Mouse (Mus musculus) kidney, adult 9 months (tissue): ENCODE results near the gene Polr2g.

Source experiments
- DNase-seq: peaks from one replicate; pipeline ENCODE4 v3.0.0; 2022

Polr2g gene

GRCm38 (mm10) chr19:8817001-8817400 is 18.6 kb upstream of the Polr2g start:
- no peak for DNase-seq

- DNase-seq = peak; percentile 74
These were observed 17.4 kb upstream of the Polr2g start for GRCm38 (mm10) chr19:8815812-8816211.

- no peak for DNase-seq
These were observed 8.4 kb upstream of the Polr2g start for GRCm38 (mm10) chr19:8806810-8807209.

- no peak for DNase-seq
These were observed 5.7 kb upstream of the Polr2g start for GRCm38 (mm10) chr19:8803879-8804660.

GRCm38 (mm10) chr19:8803204-8803780 is 4.9 kb upstream of the Polr2g start:
- no peak for DNase-seq

- peak; percentile 98 for DNase-seq
These were observed 3.9 kb upstream of the Polr2g start, which contains the start of gene Zbtb3 for GRCm38 (mm10) chr19:8802130-8802821. Zbtb3 (plus strand) TSS chr19:8802555.

GRCm38 (mm10) chr19:8798947-8799315 is 554 bp upstream of the Polr2g start:
- no peak for DNase-seq

- DNase-seq = no peak
These were observed 8.2 kb downstream of the Polr2g start for GRCm38 (mm10) chr19:8790171-8790570.

GRCm38 (mm10) chr19:8789171-8789570 is 9.2 kb downstream of the Polr2g start:
- no peak for DNase-seq

- no peak for DNase-seq
These were observed 9.9 kb downstream of the Polr2g start for GRCm38 (mm10) chr19:8788521-8788920.

GRCm38 (mm10) chr19:8786008-8786781 is 12.2 kb downstream of the Polr2g start, which contains the start of gene Taf6l:
Taf6l (minus strand) TSS chr19:8786417.
- DNase-seq = peak; percentile 98

- DNase-seq = peak; percentile 37
These were observed 23.4 kb downstream of the Polr2g start for GRCm38 (mm10) chr19:8774951-8775421.

GRCm38 (mm10) chr19:8774086-8774835 is 24.1 kb downstream of the Polr2g start, which contains the start of gene Tmem179b:
Tmem179b (minus strand) TSS chr19:8774467.
- peak; percentile 97 for DNase-seq

- no peak for DNase-seq
These were observed 25.0 kb downstream of the Polr2g start for GRCm38 (mm10) chr19:8773409-8773808.

GRCm38 (mm10) chr19:8772996-8773395 is 25.4 kb downstream of the Polr2g start:
- DNase-seq = no peak

GRCm38 (mm10) chr19:8770567-8771270 is 27.7 kb downstream of the Polr2g start, which contains the start of gene Tmem223:
Tmem223 (plus strand) TSS chr19:8770996.
- DNase-seq = peak; percentile 85

- no peak for DNase-seq
These were observed 32.8 kb downstream of the Polr2g start for GRCm38 (mm10) chr19:8765562-8765961.

GRCm38 (mm10) chr19:8763276-8763675 is 35.1 kb downstream of the Polr2g start:
- DNase-seq = no peak

- DNase-seq = no peak
These were observed 37.6 kb downstream of the Polr2g start for GRCm38 (mm10) chr19:8760757-8761156.

- DNase-seq = no peak
These were observed 39.5 kb downstream of the Polr2g start for GRCm38 (mm10) chr19:8758899-8759298.

GRCm38 (mm10) chr19:8757471-8757998 is 40.8 kb downstream of the Polr2g start:
- DNase-seq = no peak
